Mouse (Mus musculus) kidney, embryonic 15.5 days (tissue): ENCODE measurements around the gene Dst. TPM values are rescaled to one million over a fixed set of nuclear protein-coding genes. Genes with fewer than 3 reads are reported as not detected.

Source experiments
- ATAC-seq: fragments of 200-750 bp; cut with Nextera tagmentation; replicated peaks from 2 replicates; pipeline ENCODE4 v1.8.0; 2017; ENCODE audit warnings: moderate TSS enrichment; ENCODE audit not compliant: low FRiP score
- H3K27ac ChIP-seq: fragments of 300-500 bp; sonication (generic); 2 replicates; pipeline ENCODE4 v1.5.1; 2015; ENCODE audit warnings: mild to moderate bottlenecking, inconsistent platforms
- H3K27me3 ChIP-seq: fragments of 300-500 bp; sonication (generic); 2 replicates; pipeline ENCODE4 v1.6.1; 2015; ENCODE audit warnings: inconsistent platforms
- H3K36me3 ChIP-seq: fragments of 300-500 bp; sonication (generic); 2 replicates; pipeline ENCODE4 v1.6.1; 2015; ENCODE audit warnings: inconsistent platforms
- H3K4me1 ChIP-seq: fragments of 300-500 bp; sonication (generic); 2 replicates; pipeline ENCODE4 v1.6.1; 2015; ENCODE audit warnings: inconsistent platforms
- H3K4me2 ChIP-seq: fragments of 300-500 bp; sonication (generic); 2 replicates; pipeline ENCODE4 v1.6.1; 2015; ENCODE audit warnings: moderate library complexity, mild to moderate bottlenecking, inconsistent platforms
- H3K4me3 ChIP-seq: fragments of 300-500 bp; sonication (generic); replicated peaks from 2 replicates; pipeline ENCODE4 v1.5.1; 2015; ENCODE audit warnings: mild to moderate bottlenecking, inconsistent platforms
- H3K9ac ChIP-seq: fragments of 300-500 bp; sonication (generic); 2 replicates; pipeline ENCODE4 v1.6.1; 2015; ENCODE audit warnings: mild to moderate bottlenecking, inconsistent platforms
- H3K9me3 ChIP-seq: fragments of 300-500 bp; sonication (generic); replicated peaks from 2 replicates; pipeline ENCODE4 v1.6.1; 2016; ENCODE audit warnings: inconsistent platforms
- WGBS: fragments of 180-500 bp; shearing (Covaris S2); methylation state at CpG from one replicate; pipeline ENCODE4 v1.1.7; 2015; ENCODE audit warnings: mixed read lengths; 5-methylcytosine and 5-hydroxymethylcytosine counted together
- microRNA-seq: library from miRNA; unstranded; fragments of <30 nt; microRNA quantifications from one replicate; pipeline ENCODE4, GENCODE M21; 2016
- polyA plus RNA-seq: library from polyadenylated mRNA; unstranded; fragments of >200 nt; fragmentation: Nextera tagmentation; extraction: Ambion mirVana; gene quantifications from 2 replicates; pipeline ENCODE4 v1.2.1, GENCODE M21; 2015

Gene Dst
- polyA plus RNA-seq, 1 experiment from 2014 or later = 27.9 TPM

DNA sequence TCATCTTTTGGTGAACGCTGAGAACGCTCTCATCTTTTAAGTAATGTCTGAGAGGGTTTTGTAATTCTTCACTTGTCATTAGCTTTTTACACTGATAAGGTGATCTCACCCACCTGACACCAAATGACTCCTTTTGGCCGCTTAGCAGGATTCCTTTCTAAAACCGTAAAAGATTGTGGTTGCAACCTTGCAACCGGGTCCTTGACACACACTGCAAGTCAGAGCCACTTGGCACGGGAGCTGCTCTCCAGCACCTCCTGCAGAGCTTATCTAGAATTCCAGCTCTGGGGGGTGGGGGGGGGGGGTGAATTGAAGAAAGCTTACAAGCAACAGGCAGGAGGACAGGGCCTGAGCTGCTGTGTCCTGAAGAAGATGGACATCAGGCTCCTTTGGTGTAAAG, 420.6 kb downstream of the Dst start:
- no peak overlapping the region for H3K9ac ChIP-seq
- 79% methylated on average over 6 of the region's 6 CpGs for WGBS
- no peaks in the 10 kb centered on the region for H3K9me3 ChIP-seq
- no peak for ATAC-seq
- no peaks in the 10 kb centered on the region for H3K4me1 ChIP-seq
- H3K27me3 ChIP-seq = no peaks in the 10 kb centered on the region
- H3K4me3 ChIP-seq = no peak overlapping the region
- no peaks in the 10 kb centered on the region for H3K36me3 ChIP-seq
- no peak overlapping the region for H3K27ac ChIP-seq
- H3K4me2 ChIP-seq = no peak overlapping the region

DNA sequence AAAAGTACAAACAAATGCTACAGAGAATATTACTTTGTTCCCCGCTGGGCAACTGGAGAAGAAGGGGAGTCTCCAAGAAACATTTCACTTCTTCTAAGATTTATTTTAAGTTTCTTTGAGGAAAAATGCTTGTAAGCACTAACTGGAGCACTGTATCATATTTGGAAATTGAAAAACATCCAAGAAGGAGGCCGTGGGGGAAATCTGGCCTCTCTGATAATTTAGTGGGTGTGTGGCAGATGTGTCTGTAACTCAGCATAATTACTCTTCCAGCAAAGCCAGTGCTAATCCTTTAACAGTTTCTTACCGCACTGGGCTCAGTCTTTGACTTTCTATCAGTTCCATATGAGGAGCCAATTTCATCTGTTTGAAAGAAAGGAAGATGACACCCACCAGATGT, 423.7 kb downstream of the Dst start:
- Histone ChIP-seq H3K4me2 (no peak overlapping the region), H3K9ac (no peak overlapping the region), H3K27ac (no peak overlapping the region), H3K36me3 (no peaks in the 10 kb centered on the region), H3K4me3 (no peak overlapping the region), H3K9me3 (no peaks in the 10 kb centered on the region), H3K4me1 (no peaks in the 10 kb centered on the region), H3K27me3 (no peaks in the 10 kb centered on the region)
- WGBS = 64% methylated on average over 3 of the region's 3 CpGs
- ATAC-seq = no peak

Small RNA genes within 50 kb of the gene (microRNA-seq; reads per million reads assigned to microRNA genes)
- gene Mir6896 = not detected

Other genes with a start within 250 kb of the Dst start
- 37.1 and 39.1 TPM in 2 replicates for gene Prim2, start 238.4 kb upstream of the Dst start, polyA plus RNA-seq
- gene Rab23, start 188.3 kb upstream of the Dst start, polyA plus RNA-seq = 28.0 and 30.2 TPM in 2 replicates
- 84.7 and 87.6 TPM in 2 replicates for gene Bag2, start 150.4 kb upstream of the Dst start, polyA plus RNA-seq
- 25.3 and 26.7 TPM in 2 replicates for gene Zfp451, start 93.6 kb upstream of the Dst start, polyA plus RNA-seq
- 0.48 and 0.64 TPM in 2 replicates for gene Bend6, start 409 bp upstream of the Dst start, polyA plus RNA-seq